Mouse (Mus musculus): ENCODE results near the gene Zfp341. TPM values are rescaled to one million over a fixed set of nuclear protein-coding genes. Genes with fewer than 3 reads are reported as not detected.

Gene Zfp341
- polyA plus RNA-seq, 1 experiment from 2014 or later: 0.88 TPM

DNA sequence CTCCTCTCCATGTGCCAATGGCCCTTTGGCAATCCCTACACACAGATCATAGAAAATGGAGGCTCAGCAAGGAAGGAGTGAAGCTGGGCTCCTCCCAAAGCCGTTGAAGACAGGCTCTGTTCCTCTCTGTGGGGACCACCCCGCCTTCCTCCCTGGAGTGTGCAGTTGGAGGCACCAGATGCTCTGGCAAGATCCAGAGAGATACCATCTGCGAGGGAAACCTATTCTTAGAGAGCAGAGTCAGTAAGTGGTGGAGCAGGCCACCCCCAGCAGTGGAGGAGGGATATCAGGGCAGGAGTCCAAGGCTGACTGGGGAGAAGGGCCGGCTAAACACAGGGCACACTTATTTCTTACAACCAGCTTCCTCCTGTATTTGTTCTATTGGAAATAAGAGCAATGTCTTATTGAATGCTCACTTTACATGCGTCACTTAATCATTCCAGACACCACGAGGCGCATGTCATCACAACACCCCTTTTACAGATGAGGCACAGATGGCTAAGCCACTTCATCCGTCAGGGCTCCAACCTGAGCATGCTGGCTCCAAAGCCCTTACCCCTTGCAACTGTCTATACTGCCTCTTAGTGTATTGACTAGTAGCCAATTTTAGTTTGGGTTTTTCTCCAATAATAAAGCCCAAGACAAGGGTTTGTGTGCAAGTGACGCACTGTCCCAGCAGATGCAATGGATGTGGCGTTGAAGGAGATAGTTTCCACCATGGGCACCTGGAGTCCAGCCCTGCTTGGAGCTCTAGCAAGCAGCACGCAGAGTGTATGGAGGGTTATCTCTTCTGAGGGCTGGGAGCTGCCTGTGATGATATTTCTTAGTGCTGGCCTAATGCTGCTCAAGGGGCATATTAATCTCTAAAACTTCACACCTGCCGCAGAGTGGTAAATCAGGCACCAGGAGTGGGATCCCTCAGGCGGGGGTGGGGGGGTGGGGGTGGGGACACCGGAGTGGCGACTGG is 28.9 kb upstream of the Zfp341 start:
- no peaks in the 10 kb centered on the region for H3K27me3 ChIP-seq (ENCODE audit: control insufficient read depth, insufficient read depth, low read depth, low read length)
- H3K9ac ChIP-seq (ENCODE audit: low read length): no peak overlapping the region
- peaks cover 6% of the 10 kb centered on the region; the same call in 1 of the 2 replicates for H3K4me1 ChIP-seq (replicated peaks; ENCODE audit: control insufficient read depth, insufficient read depth, low read length)
- peak overlapping the region; percentile 17; the same call in 1 of the 2 replicates for H3K27ac ChIP-seq (ENCODE audit: low read length)
- 0 out of 2 replicates have a peak, but pooled peaks cover 4% of the 10 kb centered on the region for H3K9me3 ChIP-seq (ENCODE audit: control insufficient read depth, low read length)
- ATAC-seq (ENCODE audit: low read depth): peak; percentile 73
- H3K36me3 ChIP-seq (ENCODE audit: control insufficient read depth, insufficient read depth, low read length): peaks cover 10% of the 10 kb centered on the region
- H3K4me2 ChIP-seq (ENCODE audit: low read depth, low read length): no peak overlapping the region
- 47% methylated on average over 15 of the region's 15 CpGs for WGBS
- H3K4me3 ChIP-seq (ENCODE audit: low read length): no peak overlapping the region

DNA sequence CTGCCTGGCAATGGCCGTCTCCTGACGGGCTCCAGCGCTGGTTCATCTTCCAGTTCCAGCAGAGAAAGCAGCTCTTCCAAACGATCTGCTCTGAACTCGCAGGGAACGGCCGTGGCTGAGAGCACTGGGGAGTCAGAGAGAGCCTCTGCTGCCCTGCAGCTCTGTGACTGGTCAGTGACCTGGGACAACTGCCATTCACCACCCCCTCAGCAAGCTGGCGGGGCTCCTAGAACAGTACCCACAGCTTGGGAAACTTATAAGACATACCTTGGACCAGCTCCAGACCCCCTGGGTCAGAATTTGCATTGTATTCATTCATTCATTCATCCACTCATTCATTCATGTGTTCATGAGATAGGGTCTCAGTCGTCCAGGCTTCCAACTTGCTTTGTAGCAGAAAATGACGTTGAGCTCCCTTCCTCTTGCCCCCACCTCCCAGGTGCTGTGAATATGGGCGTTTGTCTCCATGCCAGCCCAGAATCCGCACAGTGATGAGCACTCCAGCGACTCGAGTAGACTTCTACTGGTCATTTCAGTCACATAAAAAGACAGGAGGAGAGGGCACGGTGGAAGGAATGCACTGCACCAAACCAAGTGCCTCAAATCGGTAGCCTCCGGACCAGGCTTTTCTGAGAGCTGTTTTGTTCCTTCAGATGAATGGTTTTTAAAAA is 28.0 kb upstream of the Zfp341 start:
- ATAC-seq (ENCODE audit: low read depth): no peak
- peaks cover 10% of the 10 kb centered on the region for H3K36me3 ChIP-seq (ENCODE audit: control insufficient read depth, insufficient read depth, low read length)

GRCm38 (mm10) chr2:154586405-154586804 is 26.7 kb upstream of the Zfp341 start:
- 65% methylated on average over 5 of the region's 5 CpGs for WGBS
- 0 out of 2 replicates have a peak, but pooled peaks cover 4% of the 10 kb centered on the region for H3K9me3 ChIP-seq (ENCODE audit: control insufficient read depth, low read length)

More for the DNA sequence above, 28.0 kb upstream of the Zfp341 start:
- Histone ChIP-seq H3K27me3 (ENCODE audit: control insufficient read depth, insufficient read depth, low read depth, low read length) (no peaks in the 10 kb centered on the region), H3K9ac (ENCODE audit: low read length) (no peak overlapping the region), H3K4me1 (replicated peaks; ENCODE audit: control insufficient read depth, insufficient read depth, low read length) (peaks cover 6% of the 10 kb centered on the region; the same call in 1 of the 2 replicates), H3K4me3 (ENCODE audit: low read length) (no peak overlapping the region), H3K9me3 (ENCODE audit: control insufficient read depth, low read length) (0 out of 2 replicates have a peak, but pooled peaks cover 4% of the 10 kb centered on the region), H3K27ac (ENCODE audit: low read length) (no peak overlapping the region), H3K4me2 (ENCODE audit: low read depth, low read length) (no peak overlapping the region)
- 59% methylated on average over 17 of the region's 17 CpGs for WGBS

DNA sequence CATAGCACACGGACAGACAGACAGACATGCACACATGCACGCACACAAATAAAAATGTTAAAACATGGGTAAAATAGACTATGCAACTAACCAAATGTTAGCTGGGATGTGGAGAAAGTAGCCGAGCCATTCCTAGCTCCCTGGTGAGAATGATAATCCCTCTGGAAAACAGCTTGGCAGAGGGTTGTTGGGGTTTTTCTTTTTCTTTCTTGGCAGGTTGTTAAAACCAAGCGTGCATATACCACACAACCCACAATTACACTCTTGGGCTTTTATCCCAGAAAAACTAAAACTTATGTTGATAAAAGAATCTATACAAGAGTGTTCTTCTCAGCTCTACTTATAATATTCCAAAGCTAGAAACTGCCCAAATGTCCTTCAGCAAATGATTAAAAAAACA is 24.0 kb upstream of the Zfp341 start:
- Histone ChIP-seq H3K4me1 (replicated peaks; ENCODE audit: control insufficient read depth, insufficient read depth, low read length) (peaks cover 3% of the 10 kb centered on the region; the same call in 1 of the 2 replicates), H3K4me3 (ENCODE audit: low read length) (no peak overlapping the region), H3K4me2 (ENCODE audit: low read depth, low read length) (no peak overlapping the region), H3K27ac (ENCODE audit: low read length) (no peak overlapping the region), H3K9me3 (ENCODE audit: control insufficient read depth, low read length) (0 out of 2 replicates have a peak, but pooled peaks cover 4% of the 10 kb centered on the region), H3K36me3 (ENCODE audit: control insufficient read depth, insufficient read depth, low read length) (peaks cover 14% of the 10 kb centered on the region), H3K27me3 (ENCODE audit: control insufficient read depth, insufficient read depth, low read depth, low read length) (no peaks in the 10 kb centered on the region), H3K9ac (ENCODE audit: low read length) (no peak overlapping the region)
- 73% methylated on average over 4 of the region's 4 CpGs for WGBS
- ATAC-seq (ENCODE audit: low read depth): no peak

More at GRCm38 (mm10) chr2:154586405-154586804, 26.7 kb upstream of the Zfp341 start:
- no peaks in the 10 kb centered on the region for H3K27me3 ChIP-seq (ENCODE audit: control insufficient read depth, insufficient read depth, low read depth, low read length)
- no peak overlapping the region for H3K4me2 ChIP-seq (ENCODE audit: low read depth, low read length)
- H3K36me3 ChIP-seq (ENCODE audit: control insufficient read depth, insufficient read depth, low read length): peaks cover 10% of the 10 kb centered on the region
- ATAC-seq (ENCODE audit: low read depth): no peak
- H3K4me3 ChIP-seq (ENCODE audit: low read length): no peak overlapping the region
- H3K4me1 ChIP-seq (replicated peaks; ENCODE audit: control insufficient read depth, insufficient read depth, low read length): peaks cover 6% of the 10 kb centered on the region; the same call in 1 of the 2 replicates
- no peak overlapping the region for H3K27ac ChIP-seq (ENCODE audit: low read length)
- H3K9ac ChIP-seq (ENCODE audit: low read length): no peak overlapping the region

- H3K4me2 ChIP-seq (ENCODE audit: low read depth, low read length): no peak overlapping the region
- 89% methylated on average over 3 of the region's 3 CpGs for WGBS
- H3K27ac ChIP-seq (ENCODE audit: low read length): no peak overlapping the region
- no peaks in the 10 kb centered on the region for H3K27me3 ChIP-seq (ENCODE audit: control insufficient read depth, insufficient read depth, low read depth, low read length)
- no peak overlapping the region for H3K9ac ChIP-seq (ENCODE audit: low read length)
- no peak overlapping the region for H3K4me3 ChIP-seq (ENCODE audit: low read length)
- H3K4me1 ChIP-seq (replicated peaks; ENCODE audit: control insufficient read depth, insufficient read depth, low read length): no peaks in the 10 kb centered on the region
- no peak for ATAC-seq (ENCODE audit: low read depth)
- H3K9me3 ChIP-seq (ENCODE audit: control insufficient read depth, low read length): 0 out of 2 replicates have a peak, but pooled peaks cover 4% of the 10 kb centered on the region
- H3K36me3 ChIP-seq (ENCODE audit: control insufficient read depth, insufficient read depth, low read length): peaks cover 16% of the 10 kb centered on the region
These were observed 21.9 kb upstream of the Zfp341 start for GRCm38 (mm10) chr2:154591239-154591638.

- no peaks in the 10 kb centered on the region for H3K27me3 ChIP-seq (ENCODE audit: control insufficient read depth, insufficient read depth, low read depth, low read length)
- no peak overlapping the region for H3K4me2 ChIP-seq (ENCODE audit: low read depth, low read length)
- no peak overlapping the region for H3K4me3 ChIP-seq (ENCODE audit: low read length)
- peak; percentile 41; the same call in 1 of the 2 replicates for ATAC-seq (ENCODE audit: low read depth)
- WGBS: 71% methylated on average over 3 of the region's 3 CpGs
- peaks cover 6% of the 10 kb centered on the region; the same call in 1 of the 2 replicates for H3K36me3 ChIP-seq (ENCODE audit: control insufficient read depth, insufficient read depth, low read length)
- H3K27ac ChIP-seq (ENCODE audit: low read length): no peak overlapping the region
- no peaks in the 10 kb centered on the region for H3K4me1 ChIP-seq (replicated peaks; ENCODE audit: control insufficient read depth, insufficient read depth, low read length)
- no peaks in the 10 kb centered on the region for H3K9me3 ChIP-seq (ENCODE audit: control insufficient read depth, low read length)
- H3K9ac ChIP-seq (ENCODE audit: low read length): no peak overlapping the region
These were observed 20.1 kb upstream of the Zfp341 start for GRCm38 (mm10) chr2:154593025-154593424.

GRCm38 (mm10) chr2:154595775-154596174 is 17.3 kb upstream of the Zfp341 start:
- H3K27ac ChIP-seq (ENCODE audit: low read length): no peak overlapping the region
- 75% methylated on average over 5 of the region's 5 CpGs for WGBS
- H3K36me3 ChIP-seq (ENCODE audit: control insufficient read depth, insufficient read depth, low read length): peaks cover 6% of the 10 kb centered on the region; the same call in 1 of the 2 replicates
- H3K9me3 ChIP-seq (ENCODE audit: control insufficient read depth, low read length): no peaks in the 10 kb centered on the region
- no peak overlapping the region for H3K4me3 ChIP-seq (ENCODE audit: low read length)
- no peaks in the 10 kb centered on the region for H3K27me3 ChIP-seq (ENCODE audit: control insufficient read depth, insufficient read depth, low read depth, low read length)
- no peak overlapping the region for H3K9ac ChIP-seq (ENCODE audit: low read length)
- no peak overlapping the region for H3K4me2 ChIP-seq (ENCODE audit: low read depth, low read length)
- no peak for ATAC-seq (ENCODE audit: low read depth)
- H3K4me1 ChIP-seq (replicated peaks; ENCODE audit: control insufficient read depth, insufficient read depth, low read length): no peaks in the 10 kb centered on the region

GRCm38 (mm10) chr2:154597399-154597798 is 15.7 kb upstream of the Zfp341 start:
- Histone ChIP-seq H3K4me3 (ENCODE audit: low read length) (no peak overlapping the region), H3K4me1 (replicated peaks; ENCODE audit: control insufficient read depth, insufficient read depth, low read length) (no peaks in the 10 kb centered on the region), H3K36me3 (ENCODE audit: control insufficient read depth, insufficient read depth, low read length) (peaks cover 6% of the 10 kb centered on the region; the same call in 1 of the 2 replicates), H3K4me2 (ENCODE audit: low read depth, low read length) (no peak overlapping the region), H3K27ac (ENCODE audit: low read length) (no peak overlapping the region), H3K9ac (ENCODE audit: low read length) (no peak overlapping the region), H3K27me3 (ENCODE audit: control insufficient read depth, insufficient read depth, low read depth, low read length) (no peaks in the 10 kb centered on the region), H3K9me3 (ENCODE audit: control insufficient read depth, low read length) (no peaks in the 10 kb centered on the region)
- 85% methylated on average over 3 of the region's 3 CpGs for WGBS
- no peak for ATAC-seq (ENCODE audit: low read depth)

DNA sequence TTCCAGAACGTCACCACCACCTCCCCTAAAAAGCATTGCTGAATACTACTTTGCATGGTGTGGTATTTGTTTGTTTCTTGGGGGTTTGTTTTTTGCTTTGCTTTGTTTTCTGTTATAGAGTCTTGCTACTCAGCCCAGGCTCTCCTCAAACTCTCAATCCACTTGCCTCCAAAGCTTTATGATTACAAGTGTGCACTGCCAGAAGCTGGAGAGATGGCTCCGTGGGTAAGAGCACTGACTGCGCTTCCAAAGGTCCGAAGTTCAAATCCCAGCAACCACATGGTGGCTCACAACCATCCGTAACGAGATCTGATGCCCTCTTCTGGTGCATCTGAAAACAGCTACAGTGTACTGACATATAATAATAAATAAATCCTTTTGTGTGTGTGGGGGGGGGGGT is 12.5 kb upstream of the Zfp341 start:
- Histone ChIP-seq H3K9me3 (ENCODE audit: control insufficient read depth, low read length) (no peaks in the 10 kb centered on the region), H3K4me1 (replicated peaks; ENCODE audit: control insufficient read depth, insufficient read depth, low read length) (peaks cover 6% of the 10 kb centered on the region; the same call in 1 of the 2 replicates), H3K27ac (ENCODE audit: low read length) (no peak overlapping the region), H3K9ac (ENCODE audit: low read length) (no peak overlapping the region), H3K27me3 (ENCODE audit: control insufficient read depth, insufficient read depth, low read depth, low read length) (no peaks in the 10 kb centered on the region), H3K4me3 (ENCODE audit: low read length) (no peak overlapping the region), H3K4me2 (ENCODE audit: low read depth, low read length) (no peak overlapping the region), H3K36me3 (ENCODE audit: control insufficient read depth, insufficient read depth, low read length) (no peaks in the 10 kb centered on the region)
- no peak for ATAC-seq (ENCODE audit: low read depth)
- 62% methylated on average over 6 of the region's 6 CpGs for WGBS

Data from lung, embryonic 16.5 days (tissue).